In the genomic region with DNA sequence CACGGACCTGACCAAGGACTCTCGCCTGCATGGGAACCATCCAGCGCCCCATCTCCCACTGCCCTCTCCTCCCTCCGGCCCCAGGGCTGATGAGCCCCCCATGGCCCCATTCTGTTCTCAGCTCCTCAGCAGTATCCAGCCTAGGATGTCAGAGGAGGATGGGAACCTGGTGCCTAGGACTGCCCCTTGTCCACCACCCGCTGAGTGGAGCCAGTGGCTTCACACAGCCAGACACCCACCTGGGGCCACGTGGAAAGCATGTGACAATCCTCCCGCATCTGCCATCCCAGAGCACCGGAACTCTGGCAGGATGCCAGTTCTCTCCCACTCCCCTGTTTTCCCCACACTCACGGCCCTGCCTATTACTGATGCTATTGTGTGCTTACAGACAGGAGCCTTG, we compare ENCODE assay signal across 25 mouse cellular contexts.
DNase-seq lines count a peak whose midpoint lies in the region; ATAC-seq lines count a peak whose summit lies in the region.
"Had no signal": no experiment of that assay in that cellular context is flagged by ENCODE, and none has a peak within 500 bp of the region (broad histone marks: within the 10 kb centered on the region; RNA-seq: fewer than 3 reads in every experiment).

No protein-coding gene starts in this region.

- H3K36me3 ChIP-seq in forebrain, embryonic 12.5 days (replicated peaks), result no peaks in the 10 kb centered on the region
- H3K36me3 ChIP-seq in forebrain, embryonic 11.5 days (ENCODE audit: control insufficient read depth, insufficient read depth, low read length), result no peaks in the 10 kb centered on the region
- no peaks in the 10 kb centered on the region for H3K36me3 ChIP-seq in hindbrain, embryonic 11.5 days (ENCODE audit: control insufficient read depth, insufficient read depth, low read length)
- no peaks in the 10 kb centered on the region for H3K36me3 ChIP-seq in hindbrain, embryonic 10.5 days
- no peaks in the 10 kb centered on the region for H3K36me3 ChIP-seq in midbrain, embryonic 13.5 days
- no peaks in the 10 kb centered on the region for H3K36me3 ChIP-seq in midbrain, embryonic 16.5 days (ENCODE audit: control insufficient read depth, insufficient read depth, low read length)
- H3K36me3 ChIP-seq: heart, embryonic 10.5 days; heart, embryonic 15.5 days; lung, embryonic 15.5 days; midbrain, embryonic 15.5 days had no signal

- H3K4me1 ChIP-seq in forebrain, embryonic 12.5 days, result 0 out of 2 replicates have a peak, but pooled peaks cover 3% of the 10 kb centered on the region
- H3K4me1 ChIP-seq in forebrain, embryonic 11.5 days (replicated peaks; ENCODE audit: control insufficient read depth, insufficient read depth, low read length), result no peaks in the 10 kb centered on the region
- no peaks in the 10 kb centered on the region for H3K4me1 ChIP-seq in hindbrain, embryonic 11.5 days (replicated peaks; ENCODE audit: control insufficient read depth, insufficient read depth, low read length)
- no peaks in the 10 kb centered on the region for H3K4me1 ChIP-seq in hindbrain, embryonic 10.5 days (replicated peaks)
- H3K4me1 ChIP-seq in midbrain, embryonic 13.5 days (replicated peaks), result no peaks in the 10 kb centered on the region
- H3K4me1 ChIP-seq in midbrain, embryonic 16.5 days (ENCODE audit: control insufficient read depth, insufficient read depth, low read length), result no peaks in the 10 kb centered on the region
- H3K4me1 ChIP-seq: heart, embryonic 10.5 days; heart, embryonic 15.5 days; lung, embryonic 15.5 days; midbrain, embryonic 15.5 days had no signal

- no peak overlapping the region for H3K27ac ChIP-seq in forebrain, embryonic 12.5 days
- no peak overlapping the region for H3K27ac ChIP-seq in forebrain, embryonic 11.5 days (ENCODE audit: low read depth, low read length)
- no peak overlapping the region for H3K27ac ChIP-seq in hindbrain, embryonic 11.5 days (ENCODE audit: low read depth, low read length)
- H3K27ac ChIP-seq in hindbrain, embryonic 10.5 days, result no peak overlapping the region
- H3K27ac ChIP-seq in midbrain, embryonic 13.5 days, result no peak overlapping the region
- no peak overlapping the region for H3K27ac ChIP-seq in midbrain, embryonic 16.5 days (ENCODE audit: low read length)
- H3K27ac ChIP-seq: heart, embryonic 10.5 days; heart, embryonic 15.5 days; hindbrain, postnatal 0 days; lung, embryonic 15.5 days; midbrain, embryonic 15.5 days had no signal

- ATAC-seq in forebrain, embryonic 12.5 days (ENCODE audit: low FRiP score), result peak; percentile 27; the same call in 1 of the 2 replicates
- no peak for ATAC-seq in forebrain, embryonic 11.5 days (replicated peaks; ENCODE audit: low FRiP score)
- ATAC-seq in hindbrain, embryonic 11.5 days (ENCODE audit: low FRiP score), result peak; percentile 14; the same call in 1 of the 2 replicates
- peak; percentile 60; the same call in 1 of the 2 replicates for ATAC-seq in midbrain, embryonic 13.5 days
- ATAC-seq in midbrain, embryonic 16.5 days, result no peak
- ATAC-seq: activated CD4-positive, CD25-positive, alpha-beta regulatory T cell, adult 4 months; hindbrain, postnatal 0 days; intestine, embryonic 16.5 days; midbrain, embryonic 15.5 days had no signal

- no peak overlapping the region for H3K4me3 ChIP-seq in forebrain, embryonic 12.5 days (replicated peaks)
- no peak overlapping the region for H3K4me3 ChIP-seq in forebrain, embryonic 11.5 days (ENCODE audit: low read depth, low read length)
- no peak overlapping the region for H3K4me3 ChIP-seq in hindbrain, embryonic 11.5 days (ENCODE audit: low read depth, low read length)
- H3K4me3 ChIP-seq in hindbrain, embryonic 10.5 days, result no peak overlapping the region
- H3K4me3 ChIP-seq in midbrain, embryonic 13.5 days (replicated peaks), result no peak overlapping the region
- no peak overlapping the region for H3K4me3 ChIP-seq in midbrain, embryonic 16.5 days (ENCODE audit: low read depth, low read length)
- H3K4me3 ChIP-seq: heart, embryonic 10.5 days; heart, embryonic 15.5 days; lung, embryonic 15.5 days; midbrain, embryonic 15.5 days had no signal

- H3K9me3 ChIP-seq in forebrain, embryonic 12.5 days, result no peaks in the 10 kb centered on the region
- H3K9me3 ChIP-seq in forebrain, embryonic 11.5 days (ENCODE audit: control insufficient read depth, low read length), result no peaks in the 10 kb centered on the region
- no peaks in the 10 kb centered on the region for H3K9me3 ChIP-seq in hindbrain, embryonic 11.5 days (ENCODE audit: control insufficient read depth, low read length)
- H3K9me3 ChIP-seq in hindbrain, embryonic 10.5 days, result no peaks in the 10 kb centered on the region
- no peaks in the 10 kb centered on the region for H3K9me3 ChIP-seq in midbrain, embryonic 13.5 days
- no peaks in the 10 kb centered on the region for H3K9me3 ChIP-seq in midbrain, embryonic 16.5 days (replicated peaks; ENCODE audit: control insufficient read depth, low read length, poor library complexity, severe bottlenecking)
- H3K9me3 ChIP-seq: heart, embryonic 10.5 days; heart, embryonic 15.5 days; lung, embryonic 15.5 days; midbrain, embryonic 15.5 days had no signal

- H3K9ac ChIP-seq in forebrain, embryonic 12.5 days, result no peak overlapping the region
- no peak overlapping the region for H3K9ac ChIP-seq in forebrain, embryonic 11.5 days (ENCODE audit: low read length)
- H3K9ac ChIP-seq in hindbrain, embryonic 11.5 days (ENCODE audit: low read depth, low read length), result no peak overlapping the region
- no peak overlapping the region for H3K9ac ChIP-seq in midbrain, embryonic 13.5 days (replicated peaks)
- no peak overlapping the region for H3K9ac ChIP-seq in midbrain, embryonic 16.5 days (ENCODE audit: low read depth, low read length)
- H3K9ac ChIP-seq: heart, embryonic 15.5 days; lung, embryonic 15.5 days; midbrain, embryonic 15.5 days had no signal

- H3K27me3 ChIP-seq in forebrain, embryonic 12.5 days, result no peaks in the 10 kb centered on the region
- no peaks in the 10 kb centered on the region for H3K27me3 ChIP-seq in forebrain, embryonic 11.5 days (ENCODE audit: control insufficient read depth, insufficient read depth, low read length)
- no peaks in the 10 kb centered on the region for H3K27me3 ChIP-seq in hindbrain, embryonic 11.5 days (ENCODE audit: control insufficient read depth, insufficient read depth, low read length)
- no peaks in the 10 kb centered on the region for H3K27me3 ChIP-seq in hindbrain, embryonic 10.5 days (ENCODE audit: insufficient read depth, poor library complexity, severe bottlenecking)
- H3K27me3 ChIP-seq in midbrain, embryonic 13.5 days, result no peaks in the 10 kb centered on the region
- H3K27me3 ChIP-seq in midbrain, embryonic 16.5 days (ENCODE audit: control insufficient read depth, insufficient read depth, low read depth, low read length), result no peaks in the 10 kb centered on the region
- H3K27me3 ChIP-seq: heart, embryonic 15.5 days; lung, embryonic 15.5 days; midbrain, embryonic 15.5 days had no signal

- 78% methylated on average over 9 of the region's 9 CpGs for WGBS in forebrain, embryonic 12.5 days
- WGBS in forebrain, embryonic 11.5 days, result 85% methylated on average over 9 of the region's 9 CpGs
- 84% methylated on average over 9 of the region's 9 CpGs for WGBS in hindbrain, embryonic 11.5 days
- 80% methylated on average over 9 of the region's 9 CpGs for WGBS in hindbrain, embryonic 10.5 days
- WGBS in midbrain, embryonic 13.5 days, result 87% methylated on average over 9 of the region's 9 CpGs
- WGBS in midbrain, embryonic 16.5 days, result 73% methylated on average over 9 of the region's 9 CpGs

- no peak overlapping the region for H3K4me2 ChIP-seq in forebrain, embryonic 12.5 days
- no peak overlapping the region for H3K4me2 ChIP-seq in forebrain, embryonic 11.5 days (ENCODE audit: low read depth, low read length, severe bottlenecking)
- no peak overlapping the region for H3K4me2 ChIP-seq in hindbrain, embryonic 11.5 days (replicated peaks; ENCODE audit: low read depth, low read length)
- no peak overlapping the region for H3K4me2 ChIP-seq in midbrain, embryonic 13.5 days (replicated peaks)
- no peak overlapping the region for H3K4me2 ChIP-seq in midbrain, embryonic 16.5 days (ENCODE audit: low read length)
- H3K4me2 ChIP-seq: heart, embryonic 15.5 days; liver, embryonic 11.5 days; lung, embryonic 15.5 days; midbrain, embryonic 15.5 days had no signal

- no peak for DNase-seq in forebrain, embryonic 11.5 days (ENCODE audit: low spot score)
- DNase-seq in hindbrain, embryonic 11.5 days (ENCODE audit: low spot score), result no peak
- DNase-seq in hindbrain, embryonic 10.5 days (ENCODE audit: low spot score), result no peak
- peak; percentile 2 for DNase-seq in ZHBTc4 (ENCODE audit: low read depth, low spot score)
- DNase-seq in ovary, adult 18-20 months (ENCODE audit: low spot score), result no peak
- DNase-seq: adrenal gland, adult 8-10 months; cerebellum, adult 8-10 months; cerebellum, postnatal 25 days; gastrocnemius, postnatal 25 days; heart, adult 11 months; kidney, adult 8-10 months; kidney, postnatal 10 days; layer of hippocampus, adult 9-11 months; thymus, postnatal 4 days had no signal

Comparison
In these comparisons a context has a peak if more than half of its experiments do, and no peak if none do; other contexts are left out.
1. ATAC-seq: peak in forebrain, embryonic 12.5 days (single experiment), hindbrain, embryonic 11.5 days (single experiment) and midbrain, embryonic 13.5 days (single experiment); none in forebrain, embryonic 11.5 days (single experiment) and midbrain, embryonic 16.5 days (single experiment).